Mouse (Mus musculus) layer of hippocampus, adult 6 months (tissue): ENCODE data around the gene Dnase2a. TPM values are rescaled to one million over a fixed set of nuclear protein-coding genes. Genes with fewer than 3 reads are reported as not detected.

Experiments
- long read RNA-seq, 2 experiments: library from polyadenylated mRNA; unstranded; transcript quantifications; one replicate each; pipeline ENCODE4 v2.0.0; 2019 to 2020
- microRNA-seq: library from miRNA; unstranded; fragments of <30 nt; microRNA quantifications from one replicate; pipeline ENCODE4 v1.2.0, GENCODE M21; 2020
- polyA plus RNA-seq: library from polyadenylated mRNA; unstranded; fragments of <200 nt; fragmentation: Nextera tagmentation; gene quantifications from 2 replicates; pipeline ENCODE4 v1.2.3, GENCODE M21; 2021

Gene Dnase2a
- polyA plus RNA-seq, result 4.5 and 6.6 TPM in 2 replicates
- long read RNA-seq, experiment 1, partial matches to known transcripts, result 0 of 4 reads
- long read RNA-seq, experiment 1, other reads (novel, unspliced or antisense), result 1 of 4 reads
- long read RNA-seq, experiment 2, partial matches to known transcripts, result 0 of 5 reads
- long read RNA-seq, experiment 2, other reads (novel, unspliced or antisense), result 1 of 5 reads

DNA sequence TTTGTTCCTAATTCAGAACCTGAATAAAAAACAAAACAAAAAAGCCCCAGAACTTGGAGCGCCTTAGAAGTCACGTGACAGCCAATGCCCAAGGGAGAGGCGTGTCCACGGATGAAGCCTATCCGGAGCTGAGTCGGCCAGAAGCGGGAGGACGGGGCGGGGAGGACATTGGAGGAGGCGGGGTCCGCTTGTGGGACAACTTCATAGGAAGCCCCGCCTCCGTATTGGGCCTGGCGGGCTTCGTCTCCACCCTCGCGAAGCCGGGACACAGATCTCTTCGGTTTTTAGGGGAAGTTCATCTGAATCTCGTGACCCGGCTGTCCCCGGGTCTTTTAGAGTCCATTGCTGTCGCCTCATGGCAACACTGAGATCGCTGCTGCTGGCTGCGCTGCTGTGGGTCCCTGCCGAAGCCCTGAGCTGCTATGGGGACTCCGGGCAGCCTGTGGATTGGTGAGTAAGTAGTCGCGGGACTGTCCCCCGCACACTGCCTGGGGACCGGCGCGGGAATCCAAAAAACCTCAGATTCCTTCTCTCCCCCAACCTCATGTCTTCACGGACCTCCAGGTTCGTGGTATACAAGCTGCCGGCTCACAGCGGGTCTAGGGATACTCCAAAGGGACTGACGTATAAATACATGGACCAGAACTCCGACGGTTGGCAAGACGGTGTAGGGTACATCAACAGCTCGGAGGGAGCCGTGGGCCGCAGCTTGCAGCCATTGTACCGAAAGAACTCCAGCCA is at the start of gene Dnase2a:
TSS of gene Dnase2a (plus strand) at position 140 of the 741 bp plus-strand sequence.

DNA sequence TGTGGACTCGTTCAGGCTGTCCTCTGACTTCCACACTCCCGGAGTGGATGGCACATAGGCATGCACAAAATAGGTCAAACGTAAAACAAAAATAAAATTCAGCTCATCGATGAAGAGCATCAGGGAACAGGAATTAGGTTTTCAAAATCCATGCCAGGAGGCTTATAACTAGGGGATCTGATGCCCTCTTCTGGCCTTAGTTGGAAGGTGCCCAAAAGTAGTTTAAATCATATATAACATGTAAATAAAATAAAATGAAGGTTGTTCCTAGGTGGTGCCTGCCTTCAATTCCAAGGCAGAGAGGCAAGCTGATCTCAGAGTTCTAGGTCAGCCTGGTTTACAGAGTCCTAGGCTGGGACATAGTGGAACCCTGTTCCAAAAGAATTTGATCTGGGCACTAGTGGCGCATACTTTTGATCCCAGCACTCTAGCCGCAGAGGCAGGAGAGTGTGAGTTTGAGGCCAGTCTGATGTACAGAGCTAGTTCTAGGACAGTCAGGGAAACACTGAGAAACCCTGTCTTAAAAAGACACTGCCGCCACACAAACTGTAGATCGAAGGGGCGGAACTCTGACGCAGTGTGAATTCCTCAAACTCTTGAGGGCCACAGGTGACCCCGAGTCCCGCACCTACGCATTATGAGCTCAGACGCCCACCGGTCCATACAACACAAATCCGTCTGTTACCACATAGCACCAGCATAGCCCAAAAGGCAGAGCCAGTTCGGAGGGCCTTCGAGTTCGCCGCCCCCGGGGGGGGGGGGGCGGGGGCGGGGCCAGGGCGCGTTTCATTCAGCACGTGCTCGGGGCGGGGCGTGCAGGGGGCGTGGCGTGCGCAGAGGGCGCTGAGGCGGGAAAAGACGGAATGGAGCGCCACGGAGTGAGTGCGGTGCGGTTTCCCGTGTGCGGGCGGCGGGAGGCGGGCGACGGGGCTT is 36.7 kb upstream of the Dnase2a start, which contains the start of gene Syce2:
TSS of gene Syce2 (plus strand) at position 736 of the 933 bp plus-strand sequence.

DNA sequence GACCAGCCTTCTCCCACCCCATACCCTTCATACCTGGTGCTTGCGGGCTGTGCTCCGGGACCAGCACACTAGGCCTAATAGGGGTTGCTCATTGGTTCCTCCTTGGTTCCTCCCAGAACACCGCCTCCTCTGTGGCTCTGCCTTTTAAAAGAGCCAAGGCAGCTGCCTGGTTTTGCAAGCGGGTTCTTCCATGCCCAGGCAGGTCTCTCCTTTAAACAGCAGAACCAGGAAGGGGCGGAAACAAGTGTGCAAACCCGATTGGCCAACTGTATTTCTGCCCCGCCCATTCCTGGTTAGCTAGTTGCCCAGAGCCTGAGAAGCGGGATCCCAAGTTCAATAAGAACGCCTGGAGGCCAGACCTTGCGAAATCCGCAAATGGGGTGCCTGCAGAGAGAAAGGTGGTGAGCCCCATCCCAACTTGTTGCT is 14.6 kb upstream of the Dnase2a start, which contains the start of gene Gcdh:
TSS of gene Gcdh (minus strand) at position 213 of the 426 bp plus-strand sequence.

DNA sequence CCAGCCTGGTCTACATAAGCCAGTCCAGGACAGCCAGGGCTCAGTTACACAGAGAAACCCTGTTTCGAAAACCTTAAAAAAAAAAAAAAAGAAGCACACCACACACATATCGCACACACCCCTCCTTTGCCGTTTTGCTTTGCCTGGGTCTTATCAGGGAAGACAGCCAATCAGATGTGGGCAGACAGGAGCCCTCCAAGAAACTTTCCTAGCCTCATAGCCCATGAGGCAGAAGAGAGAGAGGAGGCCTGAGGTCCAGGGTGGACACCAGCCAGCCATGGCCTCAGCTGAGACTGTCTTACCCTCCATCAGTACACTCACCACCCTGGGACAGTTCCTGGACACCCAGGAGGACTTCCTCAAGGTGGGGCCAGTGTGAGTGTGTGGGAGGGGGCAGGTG is 6.6 kb upstream of the Dnase2a start, which contains the start of gene Klf1:
TSS of gene Klf1 (plus strand) at position 177 of the 400 bp plus-strand sequence.

DNA sequence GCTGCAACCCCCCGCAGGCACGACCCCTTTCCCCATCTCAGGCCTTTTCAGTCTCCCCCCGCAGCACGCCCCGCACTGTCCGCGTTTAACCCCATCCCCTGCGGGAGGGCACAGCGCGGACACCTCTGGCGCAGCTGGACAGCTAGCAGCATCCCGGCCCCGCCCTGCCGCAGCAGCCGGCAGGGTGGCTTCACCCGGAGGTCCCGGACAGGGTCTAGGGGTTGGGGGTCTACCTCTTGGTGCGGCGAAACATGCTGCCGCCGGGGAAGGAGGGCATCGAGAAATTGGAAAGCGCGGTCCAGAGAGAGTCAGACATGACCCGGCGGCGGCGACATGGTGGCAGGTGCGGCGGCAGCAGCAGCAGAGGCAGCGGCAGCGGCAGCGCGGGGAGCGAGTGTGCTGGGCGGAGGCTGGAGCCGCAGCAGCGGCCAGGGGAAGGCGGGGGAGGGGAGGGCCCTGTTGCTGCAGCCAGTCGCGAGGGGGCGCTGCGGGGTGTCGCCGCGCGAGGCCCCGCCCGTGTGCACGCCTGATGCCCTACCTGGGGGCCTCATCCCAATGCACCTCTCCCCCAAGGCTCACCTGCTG is 28.7 kb downstream of the Dnase2a start, which contains the start of gene Mast1:
TSS of gene Mast1 (minus strand) at position 398 of the 585 bp plus-strand sequence.

DNA sequence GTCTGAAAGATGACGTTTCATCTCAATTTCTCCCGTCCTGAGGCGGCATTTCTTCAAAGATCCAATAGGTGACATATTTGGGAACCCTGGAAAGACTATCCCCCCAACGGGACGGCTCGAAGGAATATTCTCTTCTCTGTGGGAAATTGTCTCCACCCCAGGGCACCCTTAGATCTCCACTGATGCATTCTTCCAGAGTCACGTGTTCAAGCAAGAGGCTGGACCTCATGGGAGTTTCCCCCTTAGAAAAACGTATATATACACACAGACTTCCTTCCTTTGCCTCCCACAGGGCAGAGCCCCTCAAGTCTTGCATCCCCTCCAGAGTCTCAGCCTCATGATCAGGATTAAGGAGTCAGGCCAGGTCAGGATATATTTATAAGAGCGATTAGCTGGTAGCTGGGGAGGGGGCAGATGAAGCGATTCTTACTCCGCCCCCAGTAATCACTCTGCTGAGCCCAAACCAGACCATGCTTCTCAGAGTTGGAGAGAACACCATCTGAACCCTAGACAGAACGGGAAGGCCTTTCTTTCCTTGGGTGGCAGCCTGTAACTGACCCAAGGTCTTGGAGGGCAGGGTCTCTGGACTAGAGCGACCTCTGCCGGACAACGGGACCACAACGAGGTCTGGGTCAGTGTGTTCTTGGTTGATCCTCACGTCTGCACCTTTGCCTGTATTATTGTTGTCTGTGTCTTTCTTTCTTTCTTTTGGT is 38.3 kb downstream of the Dnase2a start, which contains the start of gene Rtbdn:
TSS of gene Rtbdn (plus strand) at position 464 of the 713 bp plus-strand sequence.

DNA sequence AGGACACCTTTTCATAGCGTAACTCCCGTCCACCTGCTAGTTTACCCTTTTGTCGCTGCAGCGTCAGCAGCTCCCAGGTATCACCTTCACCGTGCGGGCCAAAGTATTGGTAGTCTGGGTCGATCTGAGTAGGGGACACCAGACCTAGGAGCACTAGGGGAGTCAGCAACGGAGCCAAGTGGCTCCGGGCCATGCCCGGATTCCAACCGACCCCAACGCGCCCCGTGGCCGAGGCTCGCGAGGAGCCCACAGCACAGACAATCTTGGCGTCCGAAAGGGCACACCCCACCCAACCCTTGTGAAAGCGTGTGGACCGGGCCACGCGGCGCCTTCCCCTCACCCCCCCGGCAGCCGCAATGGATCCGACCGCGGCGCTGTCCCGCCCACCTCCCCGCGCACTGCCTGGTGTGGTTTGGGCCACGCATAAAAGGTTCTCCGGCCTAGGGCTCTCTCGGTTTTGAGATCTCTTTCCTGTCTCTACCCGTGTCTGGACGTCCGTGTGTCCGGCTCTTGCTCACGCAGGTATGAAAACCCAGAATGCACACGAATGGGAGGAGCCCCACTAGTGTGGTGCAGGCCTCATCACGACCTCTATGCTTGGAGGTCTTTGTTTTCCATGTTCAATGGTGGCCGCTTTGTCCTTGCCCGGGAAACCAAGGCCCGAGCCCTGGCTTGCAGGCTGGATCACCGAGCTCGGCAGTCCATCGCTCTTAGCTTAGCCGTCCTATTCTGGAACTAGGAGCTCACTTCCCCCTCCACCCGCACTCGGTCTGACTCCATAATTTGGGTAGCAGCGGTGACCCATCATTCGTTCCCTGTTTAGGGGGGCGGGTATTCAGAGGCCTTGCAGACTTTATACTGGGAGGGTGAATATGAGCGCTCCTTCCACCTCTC is 61.1 kb downstream of the Dnase2a start, which contains the start of the genes Gm49661, Prdx2 and Rnaseh2a:
TSS of gene Gm49661 (minus strand) at position 193 of the 894 bp plus-strand sequence.
TSS of gene Prdx2 (plus strand) at position 347 of the 894 bp plus-strand sequence.
TSS of gene Rnaseh2a (minus strand) at position 527 of the 894 bp plus-strand sequence.

Small RNA genes within 50 kb of the gene (microRNA-seq; reads per million reads assigned to microRNA genes)
- gene Gm24197 (not detected), gene Mir7069 (9.0 reads per million, percentile 29 among the genes with 10 or more reads in this experiment)

Other genes starting within 250 kb of the Dnase2a start
- 23.2 and 26.5 TPM in 2 replicates for gene Ier2, start 245.7 kb upstream of the Dnase2a start, polyA plus RNA-seq
- gene Trmt1, start 222.3 kb upstream of the Dnase2a start, polyA plus RNA-seq, result 54.1 and 61.6 TPM in 2 replicates
- gene Nacc1, start 220.7 kb upstream of the Dnase2a start, polyA plus RNA-seq, result 6.5 and 6.8 TPM in 2 replicates
- gene Lyl1, start 207.1 kb upstream of the Dnase2a start, polyA plus RNA-seq, result 1.7 and 2.2 TPM in 2 replicates
- 0.44 and 0.90 TPM in 2 replicates for gene G430095P16Rik, start 185.6 kb upstream of the Dnase2a start, polyA plus RNA-seq
- gene Nfix, start 108.2 kb upstream of the Dnase2a start, polyA plus RNA-seq, result 211 and 265 TPM in 2 replicates
- gene Dand5, start 85.7 kb upstream of the Dnase2a start, polyA plus RNA-seq, result 14.6 and 16.6 TPM in 2 replicates
- 36.3 and 37.5 TPM in 2 replicates for gene Gadd45gip1, start 77.0 kb upstream of the Dnase2a start, polyA plus RNA-seq
- 132 and 159 TPM in 2 replicates for gene Rad23a, start 67.9 kb upstream of the Dnase2a start, polyA plus RNA-seq
- 92.3 and 126 TPM in 2 replicates for gene Calr, start 61.6 kb upstream of the Dnase2a start, polyA plus RNA-seq
- gene Farsa, start 51.6 kb upstream of the Dnase2a start, polyA plus RNA-seq, result 21.3 and 22.2 TPM in 2 replicates
- 18.5 and 21.1 TPM in 2 replicates for gene Syce2, start 36.4 kb upstream of the Dnase2a start, polyA plus RNA-seq
- 22.7 and 24.2 TPM in 2 replicates for gene Gcdh, start 14.6 kb upstream of the Dnase2a start, polyA plus RNA-seq
- 0.15 and 0.30 TPM in 2 replicates for gene Klf1, start 6.6 kb upstream of the Dnase2a start, polyA plus RNA-seq
- 11.2 and 18.3 TPM in 2 replicates for gene Mast1, start 28.8 kb downstream of the Dnase2a start, polyA plus RNA-seq
- 0.15 TPM in 1 of 2 replicates, not detected in the other for gene Rtbdn, start 38.4 kb downstream of the Dnase2a start, polyA plus RNA-seq
- gene Gm49661, start 60.9 kb downstream of the Dnase2a start, polyA plus RNA-seq, result not detected in 2 replicates
- 688 and 751 TPM in 2 replicates for gene Prdx2, start 61.0 kb downstream of the Dnase2a start, polyA plus RNA-seq
- 45.5 and 52.3 TPM in 2 replicates for gene Rnaseh2a, start 61.2 kb downstream of the Dnase2a start, polyA plus RNA-seq
- gene Junb, start 70.2 kb downstream of the Dnase2a start, polyA plus RNA-seq, result 142 and 144 TPM in 2 replicates
- 5.0 and 6.2 TPM in 2 replicates for gene Hook2, start 82.0 kb downstream of the Dnase2a start, polyA plus RNA-seq
- 0.09 TPM in 1 of 2 replicates, not detected in the other for gene Best2, start 106.0 kb downstream of the Dnase2a start, polyA plus RNA-seq
- 31.7 and 41.1 TPM in 2 replicates for gene Asna1, start 116.7 kb downstream of the Dnase2a start, polyA plus RNA-seq
- 71.1 and 83.3 TPM in 2 replicates for gene Trir, start 118.3 kb downstream of the Dnase2a start, polyA plus RNA-seq
- 24.3 and 26.5 TPM in 2 replicates for gene Tnpo2, start 128.4 kb downstream of the Dnase2a start, polyA plus RNA-seq
- 13.4 and 14.1 TPM in 2 replicates for gene Fbxw9, start 151.5 kb downstream of the Dnase2a start, polyA plus RNA-seq
- not detected in 2 replicates for gene Gm5741, start 159.4 kb downstream of the Dnase2a start, polyA plus RNA-seq
- 63.7 and 73.4 TPM in 2 replicates for gene Dhps, start 163.2 kb downstream of the Dnase2a start, polyA plus RNA-seq
- gene Wdr83os, start 172.2 kb downstream of the Dnase2a start, polyA plus RNA-seq, result 140 and 142 TPM in 2 replicates
- gene Wdr83, start 172.7 kb downstream of the Dnase2a start, polyA plus RNA-seq, result 35.6 and 36.8 TPM in 2 replicates
- gene Man2b1, start 174.7 kb downstream of the Dnase2a start, polyA plus RNA-seq, result 20.7 and 26.6 TPM in 2 replicates
- 1.4 and 1.6 TPM in 2 replicates for gene Zfp791, start 214.5 kb downstream of the Dnase2a start, polyA plus RNA-seq
- gene Cks1brt, start 243.4 kb downstream of the Dnase2a start, polyA plus RNA-seq, result not detected in 2 replicates